Mouse (Mus musculus) cerebellum, adult 2 months (tissue): ENCODE data around the gene Sgsm3. TPM values are rescaled to one million over a fixed set of nuclear protein-coding genes. Genes with fewer than 3 reads are reported as not detected.

Source experiments
- DNase-seq, 2 experiments: peaks; one replicate each; pipeline ENCODE4 v3.0.0; 2021
- H3K27ac ChIP-seq: fragments of 200-500 bp; 2 replicates; pipeline ENCODE4 v1.5.1; 2012; ENCODE audit warnings: low read length, control low read depth, inconsistent platforms; ENCODE audit not compliant: insufficient read depth
- H3K27me3 ChIP-seq: fragments of 200-500 bp; 2 replicates; pipeline ENCODE4 v1.6.1; 2012; ENCODE audit warnings: inconsistent platforms, mild to moderate bottlenecking, low read length, moderate library complexity; ENCODE audit not compliant: control insufficient read depth, insufficient read depth
- H3K4me1 ChIP-seq: fragments of 200-500 bp; 2 replicates; pipeline ENCODE4 v1.6.1; 2011; ENCODE audit warnings: low read length; ENCODE audit not compliant: control insufficient read depth, insufficient read depth
- H3K4me3 ChIP-seq: fragments of 200-500 bp; replicated peaks from 2 replicates; pipeline ENCODE3; 2011; ENCODE audit warnings: mild to moderate bottlenecking, low read depth, low read length, control low read depth; ENCODE audit not compliant: insufficient read depth
- CTCF ChIP-seq: fragments of 200-500 bp; IDR thresholded peaks from 2 replicates; pipeline ENCODE4 v1.5.1; 2011; ENCODE audit warnings: low read depth, mild to moderate bottlenecking, control low read depth, low read length, moderate library complexity, borderline replicate concordance; ENCODE audit not compliant: insufficient read depth
- POLR2A ChIP-seq: fragments of 200-500 bp; IDR thresholded peaks from 2 replicates; pipeline ENCODE4 v1.6.1; 2011; ENCODE audit warnings: low read length, control low read depth, borderline replicate concordance; ENCODE audit not compliant: insufficient read depth
- WGBS: fragments of 180-500 bp; shearing (Covaris S2); methylation state at CpG from one replicate; pipeline ENCODE4 v1.1.7; 2018; 5-methylcytosine and 5-hydroxymethylcytosine counted together
- polyA plus RNA-seq: library from polyadenylated mRNA; depleted of rRNA; stranded (reverse); fragments of >200 nt; gene quantifications from 2 replicates; pipeline ENCODE4 v1.2.3, GENCODE M21; 2012

Gene Sgsm3
- polyA plus RNA-seq, 1 experiment: 75.2 TPM

DNA sequence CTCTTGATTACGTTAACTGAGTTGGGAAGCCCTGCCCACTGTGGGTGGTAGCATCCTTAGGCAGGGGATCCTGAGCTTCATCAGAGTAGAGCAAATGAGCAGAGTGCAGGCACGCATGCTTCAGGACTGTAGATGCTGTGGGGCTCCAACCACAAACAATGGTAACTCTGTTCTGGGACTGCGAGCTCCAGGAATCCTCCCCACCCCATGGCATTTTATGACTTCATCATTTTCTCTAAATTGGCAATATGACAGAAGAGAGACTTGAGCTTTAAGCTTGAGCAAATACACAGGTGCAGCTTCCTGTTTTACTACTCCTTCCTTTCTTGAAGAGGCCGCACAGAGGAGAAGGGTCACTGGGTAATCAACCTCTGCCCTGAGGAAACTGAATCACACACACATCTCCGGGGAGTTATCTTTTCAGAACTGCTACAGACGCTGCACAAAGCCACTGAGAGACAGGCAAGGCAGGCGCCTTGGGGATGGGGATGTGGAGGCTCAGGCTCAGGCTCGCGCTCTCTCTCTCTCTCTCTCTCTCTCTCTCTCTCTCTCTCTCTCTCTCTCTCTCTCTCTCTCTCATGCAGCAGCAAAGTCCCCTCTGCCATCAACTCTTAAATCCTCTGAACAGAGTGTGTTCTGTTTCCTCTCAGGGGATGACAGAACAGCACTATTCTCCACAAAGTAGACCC, 55.5 kb downstream of the Sgsm3 start:
- Histone ChIP-seq H3K27ac (no peak overlapping the region), H3K4me3 (no peak overlapping the region), H3K27me3 (no peaks in the 10 kb centered on the region), H3K4me1 (peaks cover 9% of the 10 kb centered on the region)
- no peak for DNase-seq
- no peak for TF ChIP-seq POLR2A
- TF ChIP-seq CTCF: no peak
- 73% methylated on average over 9 of the region's 9 CpGs for WGBS

- Histone ChIP-seq H3K4me3 (no peak overlapping the region), H3K27ac (no peak overlapping the region), H3K4me1 (peaks cover 9% of the 10 kb centered on the region), H3K27me3 (no peaks in the 10 kb centered on the region)
- 46% methylated on average over 6 of the region's 6 CpGs for WGBS
- DNase-seq: no peak
- TF ChIP-seq CTCF (no peak), POLR2A (no peak)
Observed at GRCm38 (mm10) chr15:81034119-81034518, 56.6 kb downstream of the Sgsm3 start.

DNA sequence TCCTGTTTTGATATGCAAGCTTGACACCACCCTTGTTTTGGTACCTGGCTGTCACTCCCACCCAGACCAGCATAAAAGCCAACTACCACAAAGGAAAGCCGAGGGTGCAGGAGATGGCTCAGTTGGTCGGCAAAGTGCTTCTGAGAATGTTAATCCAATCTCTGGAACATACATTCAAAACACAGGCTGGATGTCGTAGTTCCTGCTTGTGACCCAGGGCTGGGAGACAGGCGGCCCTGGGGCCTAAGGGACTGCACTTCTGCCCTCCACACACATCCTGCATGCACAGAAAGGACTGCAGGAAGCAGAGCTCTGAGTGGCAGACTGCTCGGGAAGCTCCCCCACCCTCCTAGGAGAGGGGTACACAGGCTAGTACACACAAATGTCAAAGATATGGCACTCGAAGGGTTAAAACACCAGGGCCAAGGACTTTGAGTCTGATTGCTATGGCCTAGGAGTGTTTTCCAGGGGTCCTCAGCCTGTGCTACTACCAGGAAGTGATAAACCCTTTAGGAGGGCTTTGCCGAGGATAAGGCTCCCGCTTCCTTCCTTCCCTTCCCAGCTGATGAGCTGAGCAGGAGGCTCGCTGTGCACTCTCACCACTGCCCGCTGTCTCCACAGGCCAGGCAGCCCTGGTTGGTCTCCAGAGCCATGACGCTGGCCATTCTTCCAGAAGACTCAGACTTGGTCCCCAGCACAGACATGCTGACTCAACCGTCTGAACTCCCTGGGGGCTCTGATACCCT, 58.0 kb downstream of the Sgsm3 start:
- WGBS: 79% methylated on average over 12 of the region's 12 CpGs
- no peak overlapping the region for H3K27ac ChIP-seq
- peaks cover 9% of the 10 kb centered on the region for H3K4me1 ChIP-seq
- no peak for DNase-seq
- TF ChIP-seq CTCF (no peak), POLR2A (no peak)
- H3K4me3 ChIP-seq: no peak overlapping the region
- no peaks in the 10 kb centered on the region for H3K27me3 ChIP-seq

DNA sequence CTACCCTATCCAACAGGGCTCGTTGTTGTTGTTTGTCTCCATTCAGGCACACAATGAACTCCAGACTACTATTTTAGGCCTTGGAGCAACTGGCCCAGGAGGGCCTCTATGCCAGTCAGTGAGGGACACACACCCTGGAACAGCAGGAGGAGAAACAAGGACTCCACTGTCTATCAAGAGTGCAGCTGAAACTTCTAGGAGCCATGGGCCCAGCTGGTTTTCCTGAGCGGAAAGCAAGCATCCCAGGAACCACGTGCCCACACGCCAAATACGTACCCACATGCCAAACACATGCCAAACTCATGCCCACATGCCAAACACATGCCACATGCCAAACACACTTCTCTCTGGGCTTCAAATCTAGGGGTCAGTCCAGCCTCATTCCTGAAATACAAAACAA, 60.9 kb downstream of the Sgsm3 start:
- 49% methylated on average over 5 of the region's 5 CpGs for WGBS
- H3K27ac ChIP-seq: no peak overlapping the region
- H3K4me1 ChIP-seq: peaks cover 9% of the 10 kb centered on the region
- no peaks in the 10 kb centered on the region for H3K27me3 ChIP-seq
- H3K4me3 ChIP-seq: no peak overlapping the region
- DNase-seq: no peak
- TF ChIP-seq POLR2A (no peak), CTCF (no peak)

- H3K4me3 ChIP-seq: no peak overlapping the region
Observed at GRCm38 (mm10) chr15:81041767-81042166, 64.2 kb downstream of the Sgsm3 start.

GRCm38 (mm10) chr15:81042276-81042931, 64.8 kb downstream of the Sgsm3 start:
- Histone ChIP-seq H3K27me3 (no peaks in the 10 kb centered on the region), H3K4me3 (no peak overlapping the region), H3K4me1 (no peaks in the 10 kb centered on the region), H3K27ac (no peak overlapping the region)
- TF ChIP-seq POLR2A: no peak
- TF ChIP-seq CTCF: 0 out of 2 replicates have a peak, but pooled peaks have one; percentile 21
- DNase-seq: no peak
- WGBS: 74% methylated on average over 13 of the region's 13 CpGs

More at GRCm38 (mm10) chr15:81041767-81042166, 64.2 kb downstream of the Sgsm3 start:
- Histone ChIP-seq H3K27ac (no peak overlapping the region), H3K4me1 (no peaks in the 10 kb centered on the region), H3K27me3 (no peaks in the 10 kb centered on the region)
- DNase-seq: no peak
- WGBS: 87% methylated on average over 4 of the region's 4 CpGs
- no peak for TF ChIP-seq POLR2A
- no peak for TF ChIP-seq CTCF

- no peak for DNase-seq
- TF ChIP-seq CTCF (no peak), POLR2A (no peak)
- WGBS: 89% methylated on average over 9 of the region's 9 CpGs
- Histone ChIP-seq H3K4me3 (no peak overlapping the region), H3K4me1 (no peaks in the 10 kb centered on the region), H3K27me3 (no peaks in the 10 kb centered on the region), H3K27ac (no peak overlapping the region)
Observed at GRCm38 (mm10) chr15:81044446-81044845, 66.9 kb downstream of the Sgsm3 start.
